Mouse (Mus musculus) layer of hippocampus, postnatal 36 days (tissue): ENCODE measurements at regions not wholly inside any gene's neighbourhood (a gene's known extent, or its start where the extent isn't known, plus 50 kb on each side); places are given as distances from the start of the nearest gene placed in this dataset.
A peak's percentile ranks its signal among the peaks of the same experiment; 100 is the strongest.
"Not testable (repeated sequence)": the region's sequence is repeated elsewhere in the genome, so short reads cannot be mapped to it uniquely, and the experiment has no call there.

Source experiments
- DNase-seq, 2 experiments: peaks; one replicate each; pipeline ENCODE4 v3.0.0; 2022

GRCm38 (mm10) chr6:133724627-133725026 is 128.9 kb downstream of the Kap start:
- DNase-seq, result not testable (repeated sequence)

- peak in 1 of 2 experiments; percentile 1 for DNase-seq
These were observed 146.8 kb downstream of the Kap start for GRCm38 (mm10) chr6:133706712-133707111.

DNA sequence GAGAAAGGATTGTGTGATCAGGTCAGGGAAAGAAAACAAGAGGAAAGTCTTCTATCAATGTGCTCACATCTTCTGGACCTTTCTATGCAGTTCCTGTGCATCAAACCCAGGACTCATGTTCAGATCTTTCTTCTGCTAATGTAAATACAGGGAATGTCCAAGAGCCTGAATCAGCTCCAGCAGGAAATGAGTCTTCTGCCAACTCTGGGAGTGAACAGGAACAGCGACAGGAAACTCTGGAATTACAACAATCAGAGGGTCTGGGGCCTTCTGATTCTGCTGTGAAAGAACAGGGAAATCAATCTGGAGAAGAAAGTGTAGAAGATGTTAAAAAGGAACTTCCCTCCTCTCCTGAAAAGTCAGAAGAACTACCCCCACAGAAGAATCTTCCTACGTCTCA is 151.9 kb downstream of the Kap start:
- no peak for DNase-seq
